Mouse (Mus musculus): ENCODE data around the gene Cd300ld5. TPM values are rescaled to one million over a fixed set of nuclear protein-coding genes. Genes with fewer than 3 reads are reported as not detected.
"Not testable (repeated sequence)": the region's sequence is repeated elsewhere in the genome, so short reads cannot be mapped to it uniquely, and the experiment has no call there.

Gene Cd300ld5
- polyA plus RNA-seq (2016; fragmentation: Nextera tagmentation; extraction: Ambion mirVana) = not detected in 2 replicates

DNA sequence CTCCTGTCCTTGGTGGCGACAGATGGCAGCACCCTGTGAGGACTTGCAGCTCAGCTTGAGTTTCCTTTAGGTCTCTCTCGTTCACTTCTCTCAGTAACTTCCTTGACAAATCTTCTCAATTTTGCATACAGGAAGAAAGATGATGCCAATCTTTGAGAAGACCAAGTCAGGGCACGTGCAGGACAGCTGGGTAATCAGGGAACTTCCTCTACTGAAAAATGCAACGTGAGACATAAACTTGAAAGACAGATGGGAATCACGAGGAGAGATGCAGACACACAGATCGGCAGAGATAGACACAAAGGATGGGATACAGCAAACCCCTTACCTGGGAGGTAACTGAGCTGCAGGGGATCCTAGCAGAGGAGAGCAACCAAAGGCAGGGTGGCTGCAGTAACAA lies at the start of gene Cd300ld5:
Cd300ld5 (minus strand) TSS at position 101 of the 400 bp plus-strand sequence.
- not testable (repeated sequence) for H3K27me3 ChIP-seq; H3K4me3 ChIP-seq (replicated peaks); H3K36me3 ChIP-seq; H3K4me2 ChIP-seq; H3K9ac ChIP-seq (replicated peaks); H3K4me1 ChIP-seq (replicated peaks); H3K9me3 ChIP-seq; H3K27ac ChIP-seq; ATAC-seq (ENCODE audit: insufficient number of reproducible peaks, insufficient read depth, low FRiP score, low TSS enrichment, low read depth)
- no CpG with 5 or more reads among the region's 6 CpGs for WGBS

DNA sequence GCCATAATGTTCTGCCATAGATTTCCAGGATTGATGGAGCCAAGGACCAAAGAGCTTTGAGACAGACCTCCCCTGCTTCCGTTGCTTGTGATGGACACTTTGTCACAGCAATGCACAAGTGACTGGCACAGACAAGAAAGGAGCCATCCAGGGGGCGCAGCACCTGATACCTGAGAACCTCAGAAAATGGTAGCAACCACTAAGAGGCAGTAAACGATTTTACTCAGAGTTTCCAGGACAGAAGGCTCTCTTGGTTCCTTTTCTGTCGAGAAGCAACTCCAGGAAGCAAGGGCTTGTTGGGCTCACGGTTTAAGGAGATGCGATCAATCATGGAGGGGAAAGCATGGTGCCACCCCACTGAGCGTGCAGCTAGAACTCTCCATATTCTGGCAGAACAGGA lies 48.6 kb upstream of the Cd300ld5 start:
- Histone ChIP-seq H3K4me2 (no peak overlapping the region), H3K36me3 (no peaks in the 10 kb centered on the region), H3K9ac (replicated peaks) (no peak overlapping the region), H3K9me3 (peaks cover 6% of the 10 kb centered on the region), H3K4me3 (replicated peaks) (no peak overlapping the region), H3K4me1 (replicated peaks) (no peaks in the 10 kb centered on the region), H3K27me3 (peaks cover 41% of the 10 kb centered on the region), H3K27ac (no peak overlapping the region)
- 59% methylated on average over 7 of the region's 7 CpGs for WGBS
- no peak for ATAC-seq (ENCODE audit: insufficient number of reproducible peaks, insufficient read depth, low FRiP score, low TSS enrichment, low read depth)

GRCm38 (mm10) chr11:115085064-115085463 lies 47.5 kb upstream of the Cd300ld5 start:
- whole genome bisulfite sequencing = 81% methylated on average over 8 of the region's 8 CpGs
- Histone ChIP-seq H3K9ac (replicated peaks) (no peak overlapping the region), H3K9me3 (peaks cover 3% of the 10 kb centered on the region), H3K36me3 (no peaks in the 10 kb centered on the region), H3K4me3 (replicated peaks) (no peak overlapping the region), H3K27ac (no peak overlapping the region), H3K4me1 (replicated peaks) (no peaks in the 10 kb centered on the region), H3K4me2 (no peak overlapping the region), H3K27me3 (peaks cover 31% of the 10 kb centered on the region)
- ATAC-seq (ENCODE audit: insufficient number of reproducible peaks, insufficient read depth, low FRiP score, low TSS enrichment, low read depth) = no peak

DNA sequence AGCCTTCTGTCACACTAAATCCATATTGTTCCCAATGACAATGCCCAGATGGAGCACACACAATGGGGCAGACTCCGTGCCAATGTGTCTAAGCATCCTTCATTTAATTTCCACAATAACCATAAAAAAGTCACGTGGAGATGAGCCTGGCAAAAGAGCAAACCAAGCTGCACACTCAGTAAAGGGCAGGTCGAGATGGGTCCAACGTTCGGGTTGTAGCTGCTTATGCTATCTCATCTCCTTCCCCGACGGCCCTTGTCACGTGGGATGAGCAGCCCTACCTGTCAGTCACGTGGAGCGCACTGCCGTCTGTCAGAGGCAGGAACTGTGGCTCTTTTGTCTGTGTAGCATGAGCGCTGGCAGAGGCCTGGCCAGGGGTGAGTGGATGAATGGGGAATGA lies 47.0 kb upstream of the Cd300ld5 start:
- no peak for ATAC-seq (ENCODE audit: insufficient number of reproducible peaks, insufficient read depth, low FRiP score, low TSS enrichment, low read depth)
- H3K36me3 ChIP-seq = no peaks in the 10 kb centered on the region
- H3K9ac ChIP-seq (replicated peaks) = no peak overlapping the region
- H3K4me3 ChIP-seq (replicated peaks) = no peak overlapping the region
- no peak overlapping the region for H3K27ac ChIP-seq
- no peak overlapping the region for H3K4me2 ChIP-seq
- WGBS = 56% methylated on average over 12 of the region's 12 CpGs
- no peaks in the 10 kb centered on the region for H3K4me1 ChIP-seq (replicated peaks)
- no peaks in the 10 kb centered on the region for H3K9me3 ChIP-seq
- peaks cover 31% of the 10 kb centered on the region for H3K27me3 ChIP-seq

GRCm38 (mm10) chr11:115083376-115084139 lies 46.0 kb upstream of the Cd300ld5 start:
- 47% methylated on average over 18 of the region's 18 CpGs for WGBS
- Histone ChIP-seq H3K4me1 (replicated peaks) (no peaks in the 10 kb centered on the region), H3K27me3 (peaks cover 23% of the 10 kb centered on the region), H3K9ac (replicated peaks) (no peak overlapping the region), H3K36me3 (no peaks in the 10 kb centered on the region), H3K9me3 (no peaks in the 10 kb centered on the region), H3K4me2 (no peak overlapping the region), H3K4me3 (replicated peaks) (no peak overlapping the region), H3K27ac (no peak overlapping the region)
- ATAC-seq (ENCODE audit: insufficient number of reproducible peaks, insufficient read depth, low FRiP score, low TSS enrichment, low read depth) = no peak

GRCm38 (mm10) chr11:115082196-115082595 lies 44.6 kb upstream of the Cd300ld5 start:
- no peaks in the 10 kb centered on the region for H3K4me1 ChIP-seq (replicated peaks)
- H3K27ac ChIP-seq = no peak overlapping the region
- no peak for ATAC-seq (ENCODE audit: insufficient number of reproducible peaks, insufficient read depth, low FRiP score, low TSS enrichment, low read depth)
- 71% methylated on average over 6 of the region's 6 CpGs for WGBS
- H3K27me3 ChIP-seq = peaks cover 23% of the 10 kb centered on the region
- no peak overlapping the region for H3K9ac ChIP-seq (replicated peaks)
- no peak overlapping the region for H3K4me2 ChIP-seq
- H3K9me3 ChIP-seq = no peaks in the 10 kb centered on the region
- H3K36me3 ChIP-seq = no peaks in the 10 kb centered on the region
- no peak overlapping the region for H3K4me3 ChIP-seq (replicated peaks)

DNA sequence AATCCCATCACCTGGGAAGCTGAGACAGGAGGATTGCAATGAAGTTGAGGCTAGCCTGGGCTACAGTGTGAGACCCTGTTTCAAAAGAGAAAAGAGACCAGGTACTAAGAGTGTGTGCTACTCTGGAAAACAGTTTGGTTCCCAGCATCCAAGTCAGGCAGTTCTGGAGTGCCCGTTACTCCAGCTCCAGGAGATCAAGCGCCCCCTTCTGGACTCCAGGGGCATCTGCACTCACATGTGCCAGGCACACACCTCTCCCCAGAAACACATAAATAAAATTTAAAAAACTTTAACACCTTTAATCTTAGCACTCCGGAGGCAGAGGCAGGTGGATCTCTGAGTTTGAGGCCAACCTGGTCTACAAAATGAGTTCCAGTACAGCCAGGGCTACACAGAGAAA lies 43.8 kb upstream of the Cd300ld5 start:
- H3K4me2 ChIP-seq = no peak overlapping the region
- no peaks in the 10 kb centered on the region for H3K36me3 ChIP-seq
- H3K4me1 ChIP-seq (replicated peaks) = no peaks in the 10 kb centered on the region
- H3K27me3 ChIP-seq = peaks cover 21% of the 10 kb centered on the region
- H3K27ac ChIP-seq = no peak overlapping the region
- WGBS = 64% methylated on average over 3 of the region's 3 CpGs
- no peak for ATAC-seq (ENCODE audit: insufficient number of reproducible peaks, insufficient read depth, low FRiP score, low TSS enrichment, low read depth)
- no peak overlapping the region for H3K4me3 ChIP-seq (replicated peaks)
- H3K9me3 ChIP-seq = no peaks in the 10 kb centered on the region
- H3K9ac ChIP-seq (replicated peaks) = no peak overlapping the region

DNA sequence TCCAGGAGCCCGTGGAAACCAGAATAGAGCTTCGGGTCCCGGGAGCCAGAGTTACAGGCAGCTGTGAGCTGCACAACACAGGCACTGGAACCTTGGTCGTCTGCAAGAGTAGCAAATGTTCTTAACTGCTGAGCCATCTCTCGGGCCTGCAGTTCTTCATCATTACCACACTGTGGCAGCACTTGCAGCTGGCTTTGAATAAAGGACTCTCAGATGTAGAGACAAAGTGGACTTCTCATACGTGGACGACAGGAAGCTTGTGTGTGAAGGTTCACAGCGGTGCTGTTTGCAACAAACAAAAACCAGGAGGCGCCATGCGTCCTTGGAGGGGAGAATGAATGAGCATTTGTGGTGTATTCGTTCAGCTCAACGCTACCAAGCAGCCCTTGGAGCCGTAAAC lies 43.3 kb upstream of the Cd300ld5 start:
- no peak overlapping the region for H3K27ac ChIP-seq
- H3K9ac ChIP-seq (replicated peaks) = no peak overlapping the region
- H3K27me3 ChIP-seq = peaks cover 17% of the 10 kb centered on the region
- H3K4me2 ChIP-seq = no peak overlapping the region
- no peaks in the 10 kb centered on the region for H3K36me3 ChIP-seq
- no peak overlapping the region for H3K4me3 ChIP-seq (replicated peaks)
- H3K4me1 ChIP-seq (replicated peaks) = no peaks in the 10 kb centered on the region
- WGBS = 37% methylated on average over 13 of the region's 13 CpGs
- H3K9me3 ChIP-seq = no peaks in the 10 kb centered on the region
- ATAC-seq (ENCODE audit: insufficient number of reproducible peaks, insufficient read depth, low FRiP score, low TSS enrichment, low read depth) = no peak

DNA sequence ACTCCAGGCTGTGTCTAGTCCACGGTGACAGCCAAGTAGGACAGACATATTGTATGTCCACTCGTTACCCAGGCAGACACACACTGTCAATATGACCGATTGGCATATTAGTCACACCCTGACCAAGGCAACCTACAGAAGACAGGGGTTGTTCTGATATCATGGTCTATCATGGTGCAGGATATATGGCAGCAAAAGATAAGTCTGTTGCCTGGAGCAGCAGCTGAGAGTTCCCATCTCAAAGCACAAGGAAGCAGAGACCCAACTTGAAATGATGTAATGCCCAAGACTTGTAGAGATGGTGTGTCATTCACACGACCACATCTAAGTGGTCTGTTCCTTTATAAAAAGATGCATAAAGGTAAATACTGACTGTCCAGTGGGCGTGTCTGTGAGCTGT lies 41.1 kb upstream of the Cd300ld5 start:
- no peak overlapping the region for H3K9ac ChIP-seq (replicated peaks)
- no peak overlapping the region for H3K4me3 ChIP-seq (replicated peaks)
- H3K27me3 ChIP-seq = peaks cover 1% of the 10 kb centered on the region
- no peaks in the 10 kb centered on the region for H3K36me3 ChIP-seq
- H3K27ac ChIP-seq = no peak overlapping the region
- ATAC-seq (ENCODE audit: insufficient number of reproducible peaks, insufficient read depth, low FRiP score, low TSS enrichment, low read depth) = no peak
- H3K4me2 ChIP-seq = no peak overlapping the region
- H3K9me3 ChIP-seq = no peaks in the 10 kb centered on the region
- H3K4me1 ChIP-seq (replicated peaks) = no peaks in the 10 kb centered on the region
- 88% methylated on average over 5 of the region's 5 CpGs for WGBS

GRCm38 (mm10) chr11:115077436-115077835 lies 39.9 kb upstream of the Cd300ld5 start:
- no peak overlapping the region for H3K27ac ChIP-seq
- WGBS = 89% methylated on average over 1 of the region's 1 CpGs
- no peaks in the 10 kb centered on the region for H3K36me3 ChIP-seq
- no peaks in the 10 kb centered on the region for H3K9me3 ChIP-seq
- H3K4me3 ChIP-seq (replicated peaks) = no peak overlapping the region
- H3K4me2 ChIP-seq = no peak overlapping the region
- H3K4me1 ChIP-seq (replicated peaks) = no peaks in the 10 kb centered on the region
- H3K27me3 ChIP-seq = no peaks in the 10 kb centered on the region; the same call in 1 of the 2 replicates
- no peak overlapping the region for H3K9ac ChIP-seq (replicated peaks)
- no peak for ATAC-seq (ENCODE audit: insufficient number of reproducible peaks, insufficient read depth, low FRiP score, low TSS enrichment, low read depth)

GRCm38 (mm10) chr11:115075859-115076258 lies 38.3 kb upstream of the Cd300ld5 start:
- Histone ChIP-seq H3K27ac (no peak overlapping the region), H3K4me2 (no peak overlapping the region), H3K36me3 (no peaks in the 10 kb centered on the region), H3K9me3 (no peaks in the 10 kb centered on the region), H3K4me1 (replicated peaks) (peaks cover 9% of the 10 kb centered on the region), H3K9ac (replicated peaks) (no peak overlapping the region), H3K27me3 (peaks cover 4% of the 10 kb centered on the region; the same call in 1 of the 2 replicates), H3K4me3 (replicated peaks) (no peak overlapping the region)
- no peak for ATAC-seq (ENCODE audit: insufficient number of reproducible peaks, insufficient read depth, low FRiP score, low TSS enrichment, low read depth)
- 67% methylated on average over 5 of the region's 5 CpGs for WGBS

GRCm38 (mm10) chr11:115075407-115075806 lies 37.8 kb upstream of the Cd300ld5 start:
- 73% methylated on average over 7 of the region's 7 CpGs for WGBS
- H3K4me2 ChIP-seq = no peak overlapping the region
- H3K27ac ChIP-seq = no peak overlapping the region
- no peaks in the 10 kb centered on the region for H3K9me3 ChIP-seq
- H3K27me3 ChIP-seq = peaks cover 6% of the 10 kb centered on the region; the same call in 1 of the 2 replicates
- no peak overlapping the region for H3K4me3 ChIP-seq (replicated peaks)
- H3K9ac ChIP-seq (replicated peaks) = no peak overlapping the region
- peaks cover 9% of the 10 kb centered on the region for H3K4me1 ChIP-seq (replicated peaks)
- no peaks in the 10 kb centered on the region for H3K36me3 ChIP-seq
- ATAC-seq (ENCODE audit: insufficient number of reproducible peaks, insufficient read depth, low FRiP score, low TSS enrichment, low read depth) = no peak
